Mouse (Mus musculus) effector memory CD4-positive, alpha-beta T cell, adult 5 months (primary cell): ENCODE data around the gene Ly6g. TPM values are rescaled to one million over a fixed set of nuclear protein-coding genes. Genes with fewer than 3 reads are reported as not detected.

Experiments used
- polyA plus RNA-seq: library from polyadenylated mRNA; unstranded; fragments of 100-300 nt; shearing (Covaris generic); gene quantifications from one replicate; pipeline ENCODE4 v1.2.1, GENCODE M21; 2017

The Ly6g gene
- not detected for polyA plus RNA-seq

GRCm38 (mm10) chr15:75154940-75155339 lies at the start of gene Ly6g:
TSS of gene Ly6g (plus strand) at chr15:75155240.

GRCm38 (mm10) chr15:75111861-75112630 lies 43.0 kb upstream of the Ly6g start, which contains the start of gene Ly6c2:
TSS of gene Ly6c2 (minus strand) at chr15:75111970.

Other genes starting within 250 kb of the Ly6g start
- not detected for gene Ly6i, start 171.8 kb upstream of the Ly6g start, polyA plus RNA-seq
- 662 TPM for gene Ly6a, start 157.2 kb upstream of the Ly6g start, polyA plus RNA-seq
- gene Ly6c1, start 106.4 kb upstream of the Ly6g start, polyA plus RNA-seq: 28.2 TPM
- gene Ly6c2, start 43.3 kb upstream of the Ly6g start, polyA plus RNA-seq: 533 TPM
- gene BC025446, start 61.1 kb downstream of the Ly6g start, polyA plus RNA-seq: not detected
- not detected for gene Ly6f, start 113.2 kb downstream of the Ly6g start, polyA plus RNA-seq